Mouse (Mus musculus) gastrocnemius, postnatal 4 days (tissue): ENCODE results near the gene Gas7. TPM values are rescaled to one million over a fixed set of nuclear protein-coding genes. Genes with fewer than 3 reads are reported as not detected.

Experiments
- DNase-seq, 2 experiments: peaks; one replicate each; pipeline ENCODE4 v3.0.0; 2021 to 2022; ENCODE audit warnings: low spot score in 2 of 2, mixed read lengths in 2 of 2
- total RNA-seq, 2 experiments: library from RNA; stranded (reverse); gene quantifications; 2 replicates each; pipeline ENCODE4 v1.2.3; 2021

The Gas7 gene
- total RNA-seq, 2 experiments from 2014 or later, result 60.5 to 63.7 TPM

DNA sequence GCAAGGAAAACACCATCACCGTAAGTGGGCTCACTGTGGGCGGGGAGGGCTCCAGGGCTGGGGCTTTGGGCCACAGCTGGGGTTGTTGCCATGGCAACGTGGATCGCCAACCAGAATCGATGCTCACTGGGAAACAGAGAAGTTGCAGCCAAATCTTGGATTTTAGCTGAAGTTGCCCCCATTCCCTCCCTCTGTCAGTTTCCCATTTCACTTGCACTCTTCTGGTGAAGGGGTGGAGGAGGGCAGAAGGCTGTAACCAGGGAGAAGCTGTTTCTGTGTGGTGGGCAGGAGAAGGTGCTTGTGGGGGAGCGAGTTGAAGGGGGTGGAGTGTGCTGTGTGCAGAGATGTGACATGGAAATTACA lies 197.6 kb downstream of the Gas7 start:
- DNase-seq, result no peak

DNA sequence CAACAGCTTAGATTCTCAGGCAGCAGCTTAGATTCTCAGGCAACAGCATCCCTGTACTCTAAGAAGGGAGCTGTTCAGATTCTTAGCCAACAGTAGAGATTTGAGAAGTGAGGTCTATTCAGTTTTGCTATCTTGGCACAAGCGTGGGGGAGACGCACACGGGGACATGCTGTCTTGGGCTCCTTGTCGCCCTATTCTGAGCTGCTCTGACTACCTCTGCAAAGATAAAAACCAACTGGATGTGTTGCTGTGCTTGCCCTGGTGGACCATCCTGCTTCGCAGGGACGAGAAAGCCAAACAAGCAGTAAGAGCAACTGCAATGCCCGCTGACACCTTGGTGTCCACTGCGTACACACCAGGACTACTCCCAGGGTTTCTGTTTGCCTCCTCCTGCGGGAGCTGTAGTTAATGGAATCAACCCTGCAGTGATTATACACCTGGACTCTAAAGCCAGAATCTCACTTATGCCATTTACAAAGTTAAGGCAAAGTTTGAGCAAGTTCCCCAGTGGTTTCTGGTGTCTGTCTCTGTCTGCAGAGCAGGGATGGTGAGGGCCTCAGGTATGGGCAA lies 198.4 kb downstream of the Gas7 start:
- no peak for DNase-seq

DNA sequence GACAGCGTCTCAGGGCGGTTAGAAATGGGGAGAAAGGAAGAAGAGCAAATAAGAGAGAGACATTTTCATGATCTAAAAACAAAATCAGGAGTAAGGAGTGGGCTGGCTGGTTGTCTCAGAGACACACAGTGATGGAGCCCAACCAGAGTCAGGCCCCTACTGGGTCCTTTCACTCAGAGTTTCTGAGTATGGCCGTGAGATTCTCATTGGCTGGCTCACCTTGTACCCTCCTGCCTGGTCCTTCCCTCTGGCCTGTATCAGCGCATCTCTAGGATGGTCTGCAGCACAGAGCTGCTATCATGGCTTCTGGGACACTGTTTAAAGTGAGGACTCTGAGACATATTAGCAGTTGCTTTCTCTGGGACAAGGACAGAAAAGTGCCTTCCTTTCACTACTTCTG lies 199.3 kb downstream of the Gas7 start:
- DNase-seq, result no peak

DNA sequence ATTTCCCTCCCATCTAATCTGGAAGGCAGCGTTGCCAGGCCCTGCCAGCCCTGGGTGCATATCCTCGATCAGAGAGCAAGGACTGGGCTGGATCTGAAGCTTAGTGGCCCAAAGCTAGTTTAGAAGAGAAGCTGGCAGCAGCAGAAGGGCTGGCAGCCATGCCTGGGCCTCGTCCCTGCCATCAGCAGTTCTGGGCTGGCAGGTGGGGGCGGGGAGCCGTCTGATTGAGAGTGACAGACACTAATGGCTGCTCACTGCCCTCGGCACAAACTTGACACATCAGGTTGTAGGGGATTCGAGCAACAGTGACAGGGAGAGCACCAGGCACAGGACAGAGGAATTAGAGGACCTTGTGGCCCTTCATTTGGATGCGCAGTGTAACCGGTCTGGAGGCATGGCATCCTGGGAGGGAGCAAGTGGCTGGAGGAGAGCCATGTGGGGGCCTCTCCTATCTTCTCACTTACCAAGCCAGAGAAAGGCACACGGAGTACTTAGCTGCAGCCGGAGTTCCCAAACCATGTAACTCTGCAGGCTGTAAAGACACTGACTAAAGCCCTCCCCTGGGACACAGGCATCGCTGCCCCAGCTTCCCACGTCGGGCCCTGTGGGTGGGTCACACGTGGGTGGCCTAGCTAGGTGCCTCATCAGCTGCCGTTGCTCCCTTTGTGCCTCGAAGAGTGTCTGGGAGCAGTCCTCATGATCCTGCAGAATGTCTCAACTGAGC lies 200.2 kb downstream of the Gas7 start:
- no peak for DNase-seq

DNA sequence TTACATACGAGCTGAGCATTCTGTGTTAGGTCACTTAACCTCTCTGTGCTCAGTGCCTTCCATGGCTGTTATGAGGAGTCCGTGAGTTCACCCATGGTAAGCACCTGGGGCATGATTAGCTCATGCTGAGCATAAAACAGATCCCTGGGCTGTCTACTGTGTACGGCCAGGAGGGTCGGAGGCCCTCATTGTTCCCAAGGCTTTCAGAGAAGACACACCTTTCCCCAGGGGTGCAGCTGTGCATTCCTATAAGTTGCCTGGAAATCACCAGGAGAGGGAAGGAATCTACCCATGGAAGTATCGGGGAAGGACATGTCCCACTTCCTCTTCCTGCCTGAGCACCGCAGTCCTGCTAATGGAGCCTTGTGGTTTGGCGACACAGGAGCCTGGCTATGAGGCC lies 201.1 kb downstream of the Gas7 start:
- no peak for DNase-seq

DNA sequence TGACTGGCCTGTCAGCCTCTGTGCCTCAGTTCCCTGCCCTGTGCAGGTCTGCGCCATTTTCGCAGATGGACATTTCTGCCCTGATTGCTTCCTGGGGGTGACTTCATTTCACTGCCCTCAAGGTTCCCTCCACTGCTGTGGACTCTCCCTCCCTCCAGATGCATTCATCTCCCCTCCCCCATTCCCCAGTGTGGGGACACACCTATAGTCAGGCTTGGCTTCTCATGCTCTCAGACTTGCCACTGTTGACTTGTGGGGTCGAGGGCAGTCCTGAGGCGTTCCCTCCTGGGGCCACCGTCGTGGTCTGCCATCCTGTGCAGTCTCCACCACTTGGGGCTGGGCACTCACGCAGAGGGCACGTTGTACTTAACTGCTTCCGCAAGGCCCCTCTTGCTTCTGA lies 201.6 kb downstream of the Gas7 start:
- no peak for DNase-seq

DNA sequence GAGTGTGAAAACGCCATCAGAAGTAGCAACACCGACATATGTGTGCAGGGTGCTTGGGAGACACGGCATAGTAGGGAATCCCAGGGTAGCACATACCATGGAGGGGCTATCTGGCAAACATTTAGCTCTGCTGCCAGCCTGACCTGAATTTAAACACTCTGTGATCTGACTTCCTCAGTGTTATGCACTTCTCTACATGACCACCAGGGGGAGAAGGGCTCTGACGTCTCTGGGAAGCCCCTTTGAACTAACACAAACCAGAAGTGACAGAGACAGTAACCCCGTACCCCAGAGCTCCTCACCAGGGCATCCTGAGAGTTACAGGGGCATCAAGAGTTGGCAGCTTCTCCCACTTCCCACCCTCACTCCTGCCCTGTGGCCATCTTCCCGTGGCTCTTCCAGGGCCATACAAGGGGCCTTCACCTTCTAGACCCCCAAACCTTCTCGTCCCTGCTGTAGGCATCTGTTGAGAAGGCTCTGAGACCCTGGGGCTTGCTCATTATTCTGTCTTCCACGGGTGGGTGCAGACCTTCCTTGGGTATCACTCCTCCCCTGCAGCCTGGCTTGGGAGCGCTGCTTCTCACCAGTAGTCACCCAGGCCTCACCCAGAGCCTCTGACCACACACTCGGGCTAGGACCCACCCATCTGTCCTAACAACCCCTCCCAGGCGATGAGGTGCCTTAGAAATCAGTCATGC lies 202.6 kb downstream of the Gas7 start:
- DNase-seq, result no peak

DNA sequence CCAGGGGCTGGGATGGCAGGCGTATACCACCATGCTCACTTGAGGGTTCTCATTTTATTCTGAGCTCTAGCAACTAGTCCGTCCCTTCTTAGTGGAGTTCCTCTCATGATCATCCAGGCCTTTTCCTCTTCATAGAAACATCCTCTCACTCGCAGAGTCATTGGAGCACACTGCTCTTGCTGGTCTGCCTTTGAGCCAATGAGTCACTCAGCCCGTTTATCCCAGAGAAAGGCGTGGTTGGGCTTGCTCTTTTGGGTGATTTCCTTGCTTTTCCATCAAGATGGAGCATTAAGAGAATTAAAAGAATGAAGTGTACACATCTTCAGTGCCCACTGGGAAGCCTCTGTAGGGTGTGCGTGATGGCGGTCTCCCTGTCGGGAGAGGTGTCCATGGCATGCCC lies 206.2 kb downstream of the Gas7 start:
- DNase-seq, result no peak

DNA sequence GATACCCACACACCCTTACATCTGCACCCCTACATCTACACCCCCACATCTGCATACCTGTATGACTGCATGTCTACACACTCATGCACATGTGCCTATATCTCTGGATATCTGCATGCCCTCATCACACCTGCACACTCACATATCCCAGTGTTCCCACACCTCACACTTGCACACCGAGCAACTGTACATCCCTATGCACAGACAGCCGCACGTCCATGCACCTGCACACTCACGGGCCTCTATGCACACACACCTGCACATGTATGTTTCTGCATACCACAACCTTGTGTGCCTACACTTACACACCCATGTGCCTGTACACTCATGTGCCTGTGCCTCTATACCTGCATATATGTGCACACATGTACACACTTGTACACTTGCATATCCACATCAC lies 208.2 kb downstream of the Gas7 start:
- DNase-seq, result no peak

DNA sequence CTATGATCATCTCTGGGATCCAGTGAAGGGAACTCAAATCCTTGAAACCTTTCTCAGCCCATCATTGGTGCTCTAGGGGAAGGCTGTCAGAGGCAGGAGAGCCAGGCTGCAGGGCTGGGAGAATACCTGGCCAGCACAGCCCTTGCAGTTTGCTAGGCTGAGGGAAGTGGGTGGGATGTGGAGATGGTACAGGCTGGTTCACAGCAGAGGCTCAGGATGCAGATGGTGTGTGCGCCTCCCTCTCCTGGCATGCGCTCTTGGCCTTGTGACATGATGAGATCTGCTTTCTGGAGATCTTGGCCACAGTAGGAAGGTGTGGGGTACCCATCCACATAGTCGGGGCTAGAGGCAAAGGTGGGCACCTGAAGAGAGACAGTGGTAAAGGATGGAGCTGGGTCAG lies 209.0 kb downstream of the Gas7 start:
- DNase-seq, result no peak

DNA sequence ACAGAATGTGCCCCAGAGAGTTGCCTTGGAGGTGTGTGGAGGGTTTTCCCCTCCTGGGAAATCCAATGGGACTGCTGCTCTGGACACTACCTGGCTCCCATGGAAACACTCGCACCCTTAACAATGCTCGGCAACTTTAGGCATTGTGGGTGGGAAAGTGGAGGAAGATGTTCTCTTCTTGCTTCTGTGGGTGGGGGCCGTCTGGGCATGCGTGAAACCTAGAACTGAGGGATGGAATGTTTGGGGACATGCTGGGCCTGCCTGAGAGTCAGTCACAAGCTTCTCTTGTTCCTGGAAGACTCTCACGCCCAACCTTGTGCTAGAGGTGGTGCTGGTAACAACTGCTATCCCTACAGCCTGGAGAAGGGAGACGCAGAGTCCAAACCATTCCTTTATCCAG lies 209.7 kb downstream of the Gas7 start:
- no peak for DNase-seq

DNA sequence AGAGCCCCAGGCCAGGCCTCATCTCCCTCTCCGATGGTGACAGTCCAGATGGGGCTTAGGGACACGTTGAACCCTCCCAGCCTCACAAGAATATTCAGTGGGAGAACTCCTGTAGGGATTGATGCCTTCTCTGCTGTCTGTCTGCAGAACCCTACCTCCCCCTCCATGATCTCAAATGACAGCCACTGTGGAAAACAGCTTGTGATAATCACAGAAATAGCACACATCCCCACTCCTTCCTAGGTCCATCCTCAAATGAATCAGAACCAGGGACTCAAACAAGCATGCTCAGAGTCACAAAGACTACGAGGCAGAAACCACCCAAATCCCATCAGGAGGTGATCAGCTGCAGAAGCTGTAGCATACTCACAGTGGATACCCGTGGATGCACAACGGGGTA lies 210.9 kb downstream of the Gas7 start:
- DNase-seq, result no peak

DNA sequence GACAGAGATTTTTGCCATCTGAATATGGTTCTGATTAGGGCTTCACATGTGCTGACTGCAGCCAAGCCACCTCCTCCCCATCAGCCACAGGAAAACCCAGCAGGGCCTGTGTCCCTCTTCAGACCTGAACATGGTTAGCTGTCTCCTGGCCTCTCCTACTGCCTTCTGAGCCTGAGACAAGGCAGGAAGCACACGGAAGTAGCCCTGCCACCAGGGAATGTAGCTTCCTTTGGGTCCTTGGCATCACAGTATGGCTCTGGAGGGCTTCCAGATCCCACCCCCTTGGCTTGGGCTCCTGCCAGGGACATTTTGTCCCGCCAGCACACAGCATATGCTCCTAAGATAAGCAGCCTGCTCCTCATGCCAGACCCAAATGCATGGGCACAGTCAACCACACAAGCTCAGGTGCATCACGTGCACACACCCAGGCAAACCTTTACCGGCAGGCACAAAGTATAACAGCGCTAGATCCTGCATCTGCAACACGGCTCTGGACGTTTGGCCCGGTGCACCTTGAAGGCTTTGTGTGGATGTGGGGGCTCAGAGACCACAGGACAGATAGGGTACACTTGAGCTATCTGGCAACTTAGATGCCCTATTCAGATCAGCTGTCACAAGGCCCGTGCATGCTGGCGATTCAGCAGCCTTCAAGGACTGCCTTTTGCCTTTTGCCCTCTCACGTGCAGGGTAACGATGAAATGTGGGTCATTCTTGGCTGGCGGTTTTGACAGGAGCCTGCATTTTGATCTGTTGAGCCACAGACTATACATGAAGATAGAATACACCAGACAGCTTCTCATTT lies 212.5 kb downstream of the Gas7 start:
- DNase-seq, result no peak

DNA sequence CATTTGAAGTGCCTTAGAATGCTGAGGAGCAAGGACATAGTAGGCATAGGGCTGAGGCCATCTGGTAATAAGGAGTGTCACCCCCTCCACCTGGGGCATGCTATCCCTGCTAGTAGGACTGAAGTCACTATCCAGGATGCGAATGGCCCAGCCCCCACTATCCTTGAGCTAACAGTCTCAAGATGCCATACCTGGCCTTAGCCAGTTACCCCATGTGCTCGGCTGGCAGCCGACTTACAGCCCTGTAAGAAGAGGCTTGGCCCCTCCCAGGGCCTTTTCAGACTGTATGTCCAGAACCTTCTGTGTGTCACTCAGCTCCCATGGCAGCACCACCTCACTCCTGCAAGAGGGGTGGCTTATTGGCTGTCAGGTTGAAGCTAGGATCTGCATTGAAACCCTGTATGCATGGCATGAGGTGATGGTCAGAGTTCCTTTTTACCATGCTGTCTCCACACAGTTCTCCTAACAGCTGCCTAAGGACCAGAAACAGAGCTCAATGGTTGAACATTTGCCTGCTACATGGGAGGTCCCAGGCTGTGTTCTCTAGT lies 213.3 kb downstream of the Gas7 start:
- DNase-seq, result no peak

DNA sequence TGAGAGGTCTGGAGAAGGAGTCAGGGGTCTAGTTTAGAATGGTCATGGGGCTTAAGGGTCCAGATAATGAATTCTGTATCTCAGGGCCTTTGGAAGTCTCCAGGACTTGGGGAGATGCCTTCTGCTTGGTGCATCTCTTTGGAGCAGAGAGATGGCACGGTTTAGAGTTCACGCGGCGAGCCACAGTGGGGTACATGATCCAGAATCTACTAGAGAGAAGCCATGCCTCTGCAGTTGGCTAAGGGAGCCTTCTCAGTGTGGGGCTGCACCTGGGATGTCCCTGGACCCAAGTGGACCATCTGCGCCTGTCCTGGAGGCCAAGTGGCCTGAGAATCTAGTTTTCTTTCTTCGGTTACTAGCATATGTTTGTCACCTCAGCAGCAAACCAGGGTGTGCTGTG lies 214.8 kb downstream of the Gas7 start:
- no peak for DNase-seq

DNA sequence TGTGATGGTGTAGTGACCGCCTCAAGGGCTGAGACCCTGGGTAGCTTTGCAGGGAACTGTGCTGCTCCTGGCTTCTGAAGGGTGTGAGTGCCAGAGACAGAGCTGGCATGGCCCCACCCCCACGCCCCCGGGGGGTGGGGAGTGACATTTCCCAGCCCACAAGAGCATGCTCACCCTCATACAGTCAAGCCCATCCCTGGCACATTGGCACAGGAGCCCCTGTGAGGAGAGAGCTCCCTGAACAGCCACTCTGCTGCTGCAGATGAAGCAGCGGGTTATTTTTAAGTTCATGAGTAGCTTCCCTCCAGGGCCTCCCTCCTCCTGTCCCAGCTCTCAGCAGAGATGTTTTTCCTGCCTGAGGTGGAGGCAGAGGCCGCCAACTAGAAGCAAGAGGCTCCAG lies 216.9 kb downstream of the Gas7 start:
- no peak for DNase-seq

DNA sequence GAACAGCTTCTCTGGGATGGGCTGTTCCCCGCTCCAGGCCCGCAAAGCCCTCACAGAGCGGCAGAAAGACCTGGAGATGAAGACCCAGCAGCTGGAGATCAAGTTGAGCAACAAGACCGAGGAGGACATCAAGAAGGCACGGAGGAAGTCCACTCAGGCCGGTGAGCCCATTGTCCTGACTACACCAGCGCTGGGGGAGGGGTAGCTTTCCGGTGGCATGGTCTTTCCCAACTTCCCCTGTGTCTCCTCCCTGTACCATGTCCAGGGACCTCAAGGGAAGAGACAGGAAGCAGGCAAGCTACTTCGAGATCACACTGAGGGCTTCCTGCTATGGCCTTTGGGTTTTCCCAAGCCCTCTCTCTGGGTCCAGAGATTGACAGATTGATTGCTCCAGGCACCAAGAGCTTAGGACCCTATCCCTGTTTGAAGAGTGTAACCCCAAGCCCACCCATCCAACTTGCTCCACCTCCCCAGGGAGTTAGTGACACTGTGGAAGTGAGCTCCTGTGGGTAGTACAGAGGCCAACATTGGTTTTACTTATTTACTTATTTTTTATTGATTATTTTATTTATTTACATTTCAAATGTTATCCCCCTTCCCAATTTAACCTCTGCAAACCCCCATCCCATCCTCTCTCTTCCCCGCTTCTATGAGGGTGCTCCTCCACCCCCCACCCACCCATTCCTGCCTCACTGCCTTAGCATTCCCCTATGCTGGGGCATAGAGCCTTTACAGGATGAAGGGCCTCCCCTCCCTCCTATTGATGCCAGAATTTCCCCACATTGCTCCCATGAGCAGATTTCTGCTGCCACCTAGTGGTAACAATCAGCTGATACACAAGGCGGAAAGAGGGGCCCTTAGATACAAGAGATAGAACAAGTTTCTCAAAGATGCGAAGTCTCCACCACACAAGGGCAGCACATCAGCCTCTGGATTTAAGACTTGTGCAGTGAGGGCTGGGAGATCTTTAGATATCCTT lies 220.6 kb downstream of the Gas7 start:
- peak in 1 of 2 experiments; percentile 37 for DNase-seq

DNA sequence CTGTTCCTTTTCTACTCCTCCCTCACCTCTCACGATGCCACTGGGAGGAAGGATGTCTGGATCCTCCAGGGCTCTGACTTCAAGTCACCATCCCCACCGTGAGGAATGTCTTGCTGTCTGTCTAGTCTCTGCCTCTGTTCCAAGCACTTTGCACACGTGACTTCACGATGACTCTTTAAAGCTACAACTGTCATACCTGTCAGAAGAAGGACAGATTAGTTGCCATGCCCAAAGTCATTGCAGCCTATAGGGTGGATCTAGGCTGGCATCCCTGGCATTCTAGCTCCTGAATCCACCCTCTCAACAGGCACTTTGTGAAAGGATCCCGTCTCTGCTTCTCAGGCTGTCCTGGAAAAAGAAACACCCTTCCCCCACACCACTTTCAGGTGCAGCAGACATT lies 224.1 kb downstream of the Gas7 start:
- DNase-seq, result no peak

DNA sequence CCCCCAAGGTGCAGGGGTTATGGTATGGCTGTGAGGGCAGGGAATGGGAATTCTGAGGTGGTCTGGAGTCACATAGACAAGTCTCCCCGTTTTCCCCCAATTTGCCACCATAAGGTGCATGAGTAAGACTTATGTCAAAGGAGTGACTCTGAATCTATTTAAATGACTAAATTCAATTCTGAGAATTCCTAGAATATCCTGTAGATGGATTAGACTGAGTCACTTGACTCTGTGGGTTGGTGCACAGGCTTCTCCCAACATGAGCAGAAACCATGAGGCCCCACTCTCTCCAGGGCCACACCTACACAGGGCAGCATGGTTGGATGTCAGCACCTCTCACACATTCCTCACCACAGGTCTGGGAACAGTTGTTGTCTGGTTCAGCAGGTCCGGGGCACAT lies 224.7 kb downstream of the Gas7 start:
- DNase-seq, result no peak

DNA sequence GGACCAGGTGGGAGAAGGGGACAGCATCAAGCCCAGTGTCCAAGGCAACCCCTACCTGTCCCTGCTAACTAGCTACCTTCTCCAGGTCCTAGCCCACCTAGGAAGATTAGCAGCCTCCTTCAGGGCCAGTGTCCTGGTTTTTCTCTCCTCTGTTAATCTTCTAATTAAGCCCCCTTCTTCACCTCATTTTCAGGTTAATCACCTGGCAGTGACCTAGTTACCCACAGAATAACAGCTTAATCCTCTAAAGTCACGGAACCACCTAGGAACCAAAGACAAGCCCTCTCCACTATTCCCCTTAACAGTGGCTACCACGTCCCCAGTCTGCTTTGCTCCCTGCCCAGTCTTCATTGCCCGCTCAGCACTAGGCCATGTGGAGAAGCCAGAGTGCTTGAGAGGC lies 226.6 kb downstream of the Gas7 start:
- no peak for DNase-seq

DNA sequence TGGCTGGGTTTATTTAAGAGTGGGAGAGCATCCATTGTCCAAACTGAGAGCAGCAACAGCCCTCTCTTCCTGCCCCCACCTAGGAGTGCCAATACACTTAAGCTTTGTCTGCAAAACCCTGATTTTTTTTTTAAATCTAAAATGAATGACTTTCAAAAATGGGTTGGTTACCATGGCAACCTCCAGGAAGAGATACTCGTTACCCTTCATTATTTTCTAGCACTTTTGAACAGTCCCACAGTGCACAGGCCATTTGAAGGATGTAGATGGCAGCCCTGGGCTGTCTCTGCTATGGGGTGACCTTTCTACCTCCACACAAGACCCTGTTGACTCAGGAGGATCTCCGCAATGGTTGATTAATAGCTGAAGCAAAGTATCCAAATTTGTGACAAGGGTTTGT lies 230.9 kb downstream of the Gas7 start:
- no peak for DNase-seq
